Mouse (Mus musculus): ENCODE measurements around the gene Hp1bp3.

DNA sequence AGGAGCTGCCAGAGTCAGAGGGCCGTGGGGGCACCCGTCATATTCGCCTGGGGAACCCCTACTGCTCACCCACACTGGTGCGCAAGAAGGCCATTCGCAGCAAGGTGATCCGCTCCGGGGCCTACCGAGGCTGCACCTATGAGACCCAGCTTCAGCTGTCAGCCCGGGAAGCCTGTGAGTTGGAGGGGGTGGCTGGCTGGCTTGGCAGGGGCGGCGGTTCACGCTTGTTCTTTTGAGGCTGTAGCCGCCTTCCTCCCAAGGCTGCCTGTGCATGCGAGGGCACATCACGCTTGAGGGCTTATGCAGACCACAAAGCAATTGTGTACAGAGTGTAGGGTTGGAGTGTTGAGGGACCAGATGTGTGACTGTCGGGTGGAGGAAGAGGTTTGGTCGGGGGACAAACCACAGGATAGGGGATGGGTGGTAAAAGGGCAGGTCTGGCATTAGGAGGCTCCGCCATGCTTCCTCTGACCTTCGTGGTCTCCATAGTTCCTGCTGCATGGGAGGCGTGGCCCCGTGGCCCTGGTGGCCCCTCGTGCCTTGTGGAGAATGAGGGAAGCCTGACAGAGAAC is 41.1 kb downstream of the Hp1bp3 start:
- TF ChIP-seq EP300 (IDR thresholded peaks at IDR 0.05; ENCODE audit: low read length) (no peak), USF1 (IDR thresholded peaks at IDR 0.05; ENCODE audit: low read depth, low read length) (no peak), CTCF (conservative IDR thresholded peaks at IDR 0.05 in 1 of 2, IDR thresholded peaks at IDR 0.05 in 1 of 2; ENCODE audit: low read depth in 2 of 2, low read length in 2 of 2) (no peak), ZKSCAN1 (IDR thresholded peaks at IDR 0.05; ENCODE audit: borderline replicate concordance, low read depth, low read length) (no peak), CHD1 (IDR thresholded peaks at IDR 0.05; ENCODE audit: low read depth, low read length) (no peak), BHLHE40 (IDR thresholded peaks at IDR 0.05; ENCODE audit: low read depth, low read length) (no peak), ETS1 (conservative IDR thresholded peaks at IDR 0.05; ENCODE audit: low read depth, low read length) (no peak), POLR2A (IDR thresholded peaks at IDR 0.05; ENCODE audit: low read depth, low read length) (no peak)
